Mouse (Mus musculus): ENCODE measurements around the gene Adamts9. TPM values are rescaled to one million over a fixed set of nuclear protein-coding genes. Genes with fewer than 3 reads are reported as not detected.

Gene Adamts9
- total and polyA plus RNA-seq, 2 experiments from 2014 or later = 3.9 to 35.5 TPM

GRCm38 (mm10) chr6:92749420-92749819 is 193.9 kb downstream of the Adamts9 start:
- Histone ChIP-seq H3K27ac (ENCODE audit: low read depth) (no peak overlapping the region), H3K4me3 (ENCODE audit: low read depth, low read length) (no peak overlapping the region), H3K4me2 (ENCODE audit: low read depth, low read length) (no peak overlapping the region), H3K27me3 (ENCODE audit: control insufficient read depth, insufficient read depth, low read length) (no peaks in the 10 kb centered on the region), H3K4me1 (ENCODE audit: control insufficient read depth, insufficient read depth) (peaks cover 6% of the 10 kb centered on the region; the same call in 1 of the 2 replicates), H3K36me3 (replicated peaks; ENCODE audit: control insufficient read depth, insufficient read depth, low read length) (no peaks in the 10 kb centered on the region), H3K9ac (replicated peaks; ENCODE audit: low read depth, low read length) (no peak overlapping the region), H3K9me3 (replicated peaks; ENCODE audit: control insufficient read depth, low read length) (no peaks in the 10 kb centered on the region)
- DNase-seq (ENCODE audit: low spot score) (no peak), ATAC-seq (ENCODE audit: insufficient read depth, low read depth) (no peak)
- 12% methylated on average over 4 of the region's 4 CpGs for WGBS
- TF ChIP-seq EP300 (IDR thresholded peaks at IDR 0.05; ENCODE audit: low read depth) = no peak

- TF ChIP-seq CTCF (IDR thresholded peaks at IDR 0.05; ENCODE audit: low read depth) (peak; percentile 71), EP300 (IDR thresholded peaks at IDR 0.05; ENCODE audit: low read depth) (no peak)
- Histone ChIP-seq H3K4me3 (ENCODE audit: low read depth, low read length) (no peak overlapping the region), H3K27ac (ENCODE audit: low read depth) (no peak overlapping the region), H3K27me3 (ENCODE audit: control insufficient read depth, insufficient read depth, low read length) (no peaks in the 10 kb centered on the region), H3K9me3 (replicated peaks; ENCODE audit: control insufficient read depth, low read length) (no peaks in the 10 kb centered on the region), H3K36me3 (replicated peaks; ENCODE audit: control insufficient read depth, insufficient read depth, low read length) (no peaks in the 10 kb centered on the region), H3K4me2 (ENCODE audit: low read depth, low read length) (no peak overlapping the region), H3K4me1 (ENCODE audit: control insufficient read depth, insufficient read depth) (no peaks in the 10 kb centered on the region), H3K9ac (replicated peaks; ENCODE audit: low read depth, low read length) (no peak overlapping the region)
- ATAC-seq (ENCODE audit: insufficient read depth, low read depth) = no peak; the same call in 1 of the 2 replicates
- peak; percentile 43 for DNase-seq (ENCODE audit: low spot score)
- 12% methylated on average over 11 of the region's 11 CpGs for WGBS
Measured at GRCm38 (mm10) chr6:92743605-92744004, 199.7 kb downstream of the Adamts9 start.

- Histone ChIP-seq H3K27me3 (ENCODE audit: control insufficient read depth, insufficient read depth, low read length) (no peaks in the 10 kb centered on the region), H3K4me1 (ENCODE audit: control insufficient read depth, insufficient read depth) (no peaks in the 10 kb centered on the region), H3K9ac (replicated peaks; ENCODE audit: low read depth, low read length) (no peak overlapping the region), H3K4me2 (ENCODE audit: low read depth, low read length) (no peak overlapping the region), H3K27ac (ENCODE audit: low read depth) (no peak overlapping the region), H3K36me3 (replicated peaks; ENCODE audit: control insufficient read depth, insufficient read depth, low read length) (no peaks in the 10 kb centered on the region), H3K4me3 (ENCODE audit: low read depth, low read length) (no peak overlapping the region), H3K9me3 (replicated peaks; ENCODE audit: control insufficient read depth, low read length) (no peaks in the 10 kb centered on the region; the same call in 1 of the 2 replicates)
- no peak for TF ChIP-seq CTCF (IDR thresholded peaks at IDR 0.05; ENCODE audit: low read depth)
- TF ChIP-seq EP300 (IDR thresholded peaks at IDR 0.05; ENCODE audit: low read depth) = no peak
- WGBS = 79% methylated on average over 1 of the region's 1 CpGs
- no peak for DNase-seq (ENCODE audit: low spot score)
- no peak for ATAC-seq (ENCODE audit: insufficient read depth, low read depth)
Measured at GRCm38 (mm10) chr6:92737116-92737515, 206.2 kb downstream of the Adamts9 start.

GRCm38 (mm10) chr6:92733651-92734050 is 209.6 kb downstream of the Adamts9 start:
- TF ChIP-seq CTCF (IDR thresholded peaks at IDR 0.05; ENCODE audit: low read depth) (no peak), EP300 (IDR thresholded peaks at IDR 0.05; ENCODE audit: low read depth) (no peak)
- Histone ChIP-seq H3K9ac (replicated peaks; ENCODE audit: low read depth, low read length) (no peak overlapping the region), H3K27me3 (ENCODE audit: control insufficient read depth, insufficient read depth, low read length) (no peaks in the 10 kb centered on the region), H3K4me2 (ENCODE audit: low read depth, low read length) (no peak overlapping the region), H3K9me3 (replicated peaks; ENCODE audit: control insufficient read depth, low read length) (no peaks in the 10 kb centered on the region; the same call in 1 of the 2 replicates), H3K27ac (ENCODE audit: low read depth) (no peak overlapping the region), H3K4me3 (ENCODE audit: low read depth, low read length) (no peak overlapping the region), H3K4me1 (ENCODE audit: control insufficient read depth, insufficient read depth) (no peaks in the 10 kb centered on the region), H3K36me3 (replicated peaks; ENCODE audit: control insufficient read depth, insufficient read depth, low read length) (no peaks in the 10 kb centered on the region)
- no peak for ATAC-seq (ENCODE audit: insufficient read depth, low read depth)
- DNase-seq (ENCODE audit: low spot score) = no peak

- Histone ChIP-seq H3K4me3 (ENCODE audit: low read depth, low read length) (no peak overlapping the region), H3K36me3 (replicated peaks; ENCODE audit: control insufficient read depth, insufficient read depth, low read length) (no peaks in the 10 kb centered on the region), H3K27me3 (ENCODE audit: control insufficient read depth, insufficient read depth, low read length) (no peaks in the 10 kb centered on the region), H3K4me2 (ENCODE audit: low read depth, low read length) (peak overlapping the region; percentile 1; the same call in 1 of the 2 replicates), H3K27ac (ENCODE audit: low read depth) (no peak overlapping the region), H3K9ac (replicated peaks; ENCODE audit: low read depth, low read length) (no peak overlapping the region), H3K4me1 (ENCODE audit: control insufficient read depth, insufficient read depth) (no peaks in the 10 kb centered on the region), H3K9me3 (replicated peaks; ENCODE audit: control insufficient read depth, low read length) (no peaks in the 10 kb centered on the region)
- ATAC-seq (ENCODE audit: insufficient read depth, low read depth) = no peak
- WGBS = 36% methylated on average over 7 of the region's 7 CpGs
- TF ChIP-seq CTCF (IDR thresholded peaks at IDR 0.05; ENCODE audit: low read depth) (no peak), EP300 (IDR thresholded peaks at IDR 0.05; ENCODE audit: low read depth) (no peak)
- no peak for DNase-seq (ENCODE audit: low spot score)
Measured at GRCm38 (mm10) chr6:92728514-92728913, 214.8 kb downstream of the Adamts9 start.

GRCm38 (mm10) chr6:92728084-92728483 is 215.2 kb downstream of the Adamts9 start:
- Histone ChIP-seq H3K27me3 (ENCODE audit: control insufficient read depth, insufficient read depth, low read length) (no peaks in the 10 kb centered on the region), H3K4me3 (ENCODE audit: low read depth, low read length) (no peak overlapping the region), H3K4me1 (ENCODE audit: control insufficient read depth, insufficient read depth) (no peaks in the 10 kb centered on the region), H3K4me2 (ENCODE audit: low read depth, low read length) (peak overlapping the region; percentile 1; the same call in 1 of the 2 replicates), H3K9me3 (replicated peaks; ENCODE audit: control insufficient read depth, low read length) (no peaks in the 10 kb centered on the region), H3K36me3 (replicated peaks; ENCODE audit: control insufficient read depth, insufficient read depth, low read length) (no peaks in the 10 kb centered on the region), H3K27ac (ENCODE audit: low read depth) (no peak overlapping the region), H3K9ac (replicated peaks; ENCODE audit: low read depth, low read length) (no peak overlapping the region)
- DNase-seq (ENCODE audit: low spot score) = peak; percentile 51
- 5% methylated on average over 10 of the region's 10 CpGs for WGBS
- no peak; the same call in 1 of the 2 replicates for ATAC-seq (ENCODE audit: insufficient read depth, low read depth)
- TF ChIP-seq EP300 (IDR thresholded peaks at IDR 0.05; ENCODE audit: low read depth) (no peak), CTCF (IDR thresholded peaks at IDR 0.05; ENCODE audit: low read depth) (peak; percentile 95)

Measured in heart, postnatal 0 days (tissue).